Mouse (Mus musculus) lung, embryonic 14.5 days (tissue): ENCODE measurements around the gene Best2. TPM values are rescaled to one million over a fixed set of nuclear protein-coding genes. Genes with fewer than 3 reads are reported as not detected.

Source experiments
- ATAC-seq: fragments of 200-750 bp; cut with Nextera tagmentation; 2 replicates; pipeline ENCODE4 v1.8.0; 2017; ENCODE audit warnings: mild to moderate bottlenecking, moderate TSS enrichment, moderate library complexity; ENCODE audit not compliant: insufficient read depth
- DNase-seq: peaks from one replicate; pipeline ENCODE4 v3.0.0-alpha.2; 2015
- H3K27ac ChIP-seq: fragments of 300-500 bp; sonication (generic); 2 replicates; pipeline ENCODE4 v1.5.1; 2014; ENCODE audit warnings: low read depth, mild to moderate bottlenecking, moderate library complexity
- H3K27me3 ChIP-seq: fragments of 300-500 bp; sonication (generic); 2 replicates; pipeline ENCODE4 v1.6.1; 2014; ENCODE audit warnings: low read length, control low read depth; ENCODE audit not compliant: insufficient read depth
- H3K36me3 ChIP-seq: fragments of 300-500 bp; sonication (generic); 2 replicates; pipeline ENCODE4 v1.6.1; 2014; ENCODE audit warnings: control low read depth; ENCODE audit not compliant: insufficient read depth
- H3K4me1 ChIP-seq: fragments of 300-500 bp; sonication (generic); 2 replicates; pipeline ENCODE4 v1.6.1; 2014; ENCODE audit warnings: antibody characterized with exemption, control low read depth; ENCODE audit not compliant: insufficient read depth
- H3K4me2 ChIP-seq: fragments of 300-500 bp; sonication (generic); 2 replicates; pipeline ENCODE4 v1.6.1; 2014; ENCODE audit warnings: mild to moderate bottlenecking
- H3K4me3 ChIP-seq: fragments of 300-500 bp; sonication (generic); 2 replicates; pipeline ENCODE4 v1.5.1; 2014; ENCODE audit warnings: low read depth, low read length
- H3K9ac ChIP-seq: fragments of 300-500 bp; sonication (generic); 2 replicates; pipeline ENCODE4 v1.6.1; 2014
- H3K9me3 ChIP-seq: fragments of 300-500 bp; sonication (generic); 2 replicates; pipeline ENCODE4 v1.6.1; 2016; ENCODE audit warnings: low read depth, low read length, control low read depth
- CTCF ChIP-seq: IDR thresholded peaks from 2 replicates; pipeline ENCODE4 v1.5.1; 2016; ENCODE audit warnings: antibody characterized with exemption, low read depth
- WGBS: fragments of 180-500 bp; shearing (Covaris S2); extraction: QIAGEN DNeasy Blood & Tissue Kit; methylation state at CpG from one replicate; pipeline ENCODE4 v1.1.7; 2014; 5-methylcytosine and 5-hydroxymethylcytosine counted together
- polyA plus RNA-seq: library from polyadenylated mRNA; unstranded; fragments of >200 nt; fragmentation: Nextera tagmentation; extraction: Ambion mirVana; gene quantifications from 2 replicates; pipeline ENCODE4 v1.2.1, GENCODE M21; 2014

Best2 gene
- polyA plus RNA-seq, 1 experiment from 2014 or later, result not detected

DNA sequence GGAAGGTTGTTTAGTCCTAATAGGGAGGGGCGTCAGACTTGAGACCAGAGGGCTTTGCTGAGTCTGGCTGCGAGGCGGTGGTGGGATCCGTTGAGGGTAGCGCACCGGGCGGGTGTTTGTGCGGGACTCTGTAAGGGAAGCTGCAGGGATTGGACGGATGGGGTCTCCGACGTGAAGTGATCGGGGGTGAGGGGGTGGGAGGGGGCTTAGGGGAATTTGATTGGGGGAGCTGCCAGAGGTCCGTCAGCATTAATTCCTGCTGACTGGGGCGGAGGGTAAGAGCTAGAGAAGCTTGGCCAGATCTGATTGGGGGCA lies 23.0 kb upstream of the Best2 start:
- DNase-seq (peak; percentile 71), ATAC-seq (peak; percentile 67)
- Histone ChIP-seq H3K4me1 (0 out of 2 replicates have a peak, but pooled peaks cover 16% of the 10 kb centered on the region), H3K27ac (peak overlapping the region; percentile 100), H3K4me2 (peak overlapping the region; percentile 93), H3K9ac (peak overlapping the region; percentile 90), H3K27me3 (no peaks in the 10 kb centered on the region), H3K36me3 (peaks cover 44% of the 10 kb centered on the region), H3K4me3 (peak overlapping the region; percentile 83), H3K9me3 (no peaks in the 10 kb centered on the region)
- TF ChIP-seq CTCF, result no peak
- 1% methylated on average over 14 of the region's 14 CpGs for WGBS

DNA sequence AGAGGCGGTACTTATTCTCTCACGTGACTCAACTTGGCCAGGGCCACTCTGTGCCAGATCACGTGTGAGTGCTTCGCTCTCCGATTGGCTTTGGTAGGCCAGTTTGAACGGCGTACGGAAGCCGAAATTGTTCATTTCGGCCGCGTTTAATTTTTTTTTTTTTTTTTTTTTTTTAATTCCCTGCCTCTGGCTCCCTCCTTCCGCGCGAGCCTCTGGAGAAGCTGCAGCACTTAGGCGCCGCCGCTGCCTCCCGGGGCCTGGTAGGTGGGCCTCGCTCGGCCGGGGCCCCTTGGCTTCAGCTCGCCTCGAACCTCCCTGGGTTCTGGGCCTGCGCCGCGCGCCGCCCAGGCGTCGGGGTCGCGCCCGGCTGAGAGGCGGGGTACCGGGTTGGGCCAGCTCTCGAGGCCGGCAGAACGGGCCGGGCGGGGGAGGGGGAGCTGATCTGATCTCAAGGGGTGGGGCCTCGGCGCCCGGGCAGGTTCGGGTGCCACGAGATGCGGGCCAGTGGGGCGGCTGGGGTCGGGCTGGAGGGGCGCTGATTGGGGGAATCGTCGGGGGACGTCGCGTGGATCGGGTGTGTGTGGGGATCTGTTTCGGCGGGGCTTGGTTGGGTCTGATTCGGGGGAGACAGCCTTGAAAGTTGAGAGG lies 22.5 kb upstream of the Best2 start, which contains the start of gene Tnpo2:
TSS of gene Tnpo2 (plus strand) at position 198 of the 648 bp plus-strand sequence.
- H3K4me3 ChIP-seq, result peak within 1 kb of the TSS; percentile 83
- H3K4me2 ChIP-seq, result peak within 1 kb of the TSS; percentile 93
- DNase-seq (peak; percentile 98), ATAC-seq (peak; percentile 87)
- no peaks in the 10 kb centered on the region for H3K27me3 ChIP-seq
- no peak for TF ChIP-seq CTCF
- H3K27ac ChIP-seq, result peak within 1 kb of the TSS; percentile 100
- H3K36me3 ChIP-seq, result peaks cover 44% of the 10 kb centered on the region
- no peaks in the 10 kb centered on the region for H3K9me3 ChIP-seq
- 0 out of 2 replicates have a peak, but pooled peaks cover 16% of the 10 kb centered on the region for H3K4me1 ChIP-seq
- H3K9ac ChIP-seq, result peak within 1 kb of the TSS; percentile 90
- WGBS, result under 1% methylated on average over 59 of the region's 59 CpGs

DNA sequence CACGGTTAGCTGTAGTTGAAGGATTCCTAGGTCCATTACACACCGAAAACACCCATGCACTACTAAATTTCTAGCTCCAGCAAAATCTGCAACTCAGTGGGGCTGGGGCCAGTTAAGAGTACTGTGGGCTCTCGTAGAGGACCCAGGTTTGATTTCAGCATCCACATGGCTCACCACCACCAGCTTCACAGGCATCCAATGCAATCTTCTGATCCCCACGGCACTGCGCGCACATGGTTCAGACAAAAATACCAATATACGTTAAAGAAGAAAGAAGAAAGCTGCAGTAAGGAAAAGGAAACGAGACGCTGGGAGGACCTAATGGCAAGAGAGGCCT lies 22.0 kb upstream of the Best2 start:
- Histone ChIP-seq H3K4me3 (peak overlapping the region; percentile 83), H3K27ac (peak overlapping the region; percentile 100), H3K9ac (peak overlapping the region; percentile 90), H3K27me3 (no peaks in the 10 kb centered on the region), H3K4me1 (0 out of 2 replicates have a peak, but pooled peaks cover 16% of the 10 kb centered on the region), H3K4me2 (peak overlapping the region; percentile 93), H3K36me3 (peaks cover 44% of the 10 kb centered on the region), H3K9me3 (no peaks in the 10 kb centered on the region)
- under 1% methylated on average over 9 of the region's 9 CpGs for WGBS
- no peak for DNase-seq
- ATAC-seq, result peak; percentile 22
- TF ChIP-seq CTCF, result no peak

DNA sequence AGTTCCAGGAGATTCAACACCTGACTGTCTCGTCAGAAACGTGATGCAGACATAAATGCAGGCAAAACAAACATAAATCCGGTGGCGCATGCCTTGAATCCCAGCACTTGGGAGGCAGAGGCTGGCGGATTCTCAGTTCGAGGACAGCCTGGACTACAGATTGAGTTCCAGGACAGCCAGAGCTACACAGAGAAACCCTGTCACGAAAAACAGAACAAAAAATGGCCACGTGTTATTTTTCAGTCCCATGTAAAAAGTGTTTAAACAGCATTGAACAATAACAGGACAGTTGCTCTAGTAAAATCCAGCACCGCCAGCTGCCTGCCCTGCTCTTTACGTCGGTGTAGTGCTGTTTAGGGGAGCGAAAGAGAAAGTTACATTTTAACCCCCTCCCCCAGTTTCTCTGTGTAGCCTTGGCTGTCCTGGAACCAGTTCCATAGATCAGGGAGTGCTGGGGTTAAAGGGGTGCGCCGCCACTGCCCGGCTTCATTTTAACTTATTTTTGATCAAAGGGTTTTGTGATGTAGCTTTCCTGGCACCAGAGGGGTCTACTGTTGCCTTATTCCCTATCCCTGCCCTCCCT lies 21.5 kb upstream of the Best2 start:
- no peak for TF ChIP-seq CTCF
- no peaks in the 10 kb centered on the region for H3K27me3 ChIP-seq
- peak overlapping the region; percentile 93 for H3K4me2 ChIP-seq
- ATAC-seq, result peak; percentile 9
- H3K4me1 ChIP-seq, result 0 out of 2 replicates have a peak, but pooled peaks cover 16% of the 10 kb centered on the region
- H3K9me3 ChIP-seq, result no peaks in the 10 kb centered on the region
- peak; percentile 55 for DNase-seq
- peak overlapping the region; percentile 90 for H3K9ac ChIP-seq
- under 1% methylated on average over 15 of the region's 15 CpGs for WGBS
- H3K36me3 ChIP-seq, result peaks cover 43% of the 10 kb centered on the region
- peak overlapping the region; percentile 83 for H3K4me3 ChIP-seq
- peak overlapping the region; percentile 100 for H3K27ac ChIP-seq

- 0 out of 2 replicates have a peak, but pooled peaks cover 16% of the 10 kb centered on the region for H3K4me1 ChIP-seq
- 4% methylated on average over 12 of the region's 12 CpGs for WGBS
- H3K4me3 ChIP-seq, result peak overlapping the region; percentile 83
- peak overlapping the region; percentile 100 for H3K27ac ChIP-seq
- no peak for TF ChIP-seq CTCF
- no peaks in the 10 kb centered on the region for H3K27me3 ChIP-seq
- DNase-seq (no peak), ATAC-seq (no peak)
- peak overlapping the region; percentile 90 for H3K9ac ChIP-seq
- H3K36me3 ChIP-seq, result peaks cover 42% of the 10 kb centered on the region
- H3K4me2 ChIP-seq, result peak overlapping the region; percentile 93
- H3K9me3 ChIP-seq, result no peaks in the 10 kb centered on the region
Measured at GRCm38 (mm10) chr8:85035165-85035727, 20.9 kb upstream of the Best2 start.

- no peak for TF ChIP-seq CTCF
- H3K4me3 ChIP-seq, result peak overlapping the region; percentile 83
- H3K27ac ChIP-seq, result peak overlapping the region; percentile 100; the same call in 1 of the 2 replicates
- no peaks in the 10 kb centered on the region for H3K27me3 ChIP-seq
- no peak for ATAC-seq
- peak overlapping the region; percentile 90 for H3K9ac ChIP-seq
- peak; percentile 95 for DNase-seq
- WGBS, result under 1% methylated on average over 13 of the region's 13 CpGs
- peaks cover 42% of the 10 kb centered on the region for H3K36me3 ChIP-seq
- no peaks in the 10 kb centered on the region for H3K9me3 ChIP-seq
- 0 out of 2 replicates have a peak, but pooled peaks cover 16% of the 10 kb centered on the region for H3K4me1 ChIP-seq
- peak overlapping the region; percentile 93 for H3K4me2 ChIP-seq
Measured at GRCm38 (mm10) chr8:85034764-85035163, 20.4 kb upstream of the Best2 start.

DNA sequence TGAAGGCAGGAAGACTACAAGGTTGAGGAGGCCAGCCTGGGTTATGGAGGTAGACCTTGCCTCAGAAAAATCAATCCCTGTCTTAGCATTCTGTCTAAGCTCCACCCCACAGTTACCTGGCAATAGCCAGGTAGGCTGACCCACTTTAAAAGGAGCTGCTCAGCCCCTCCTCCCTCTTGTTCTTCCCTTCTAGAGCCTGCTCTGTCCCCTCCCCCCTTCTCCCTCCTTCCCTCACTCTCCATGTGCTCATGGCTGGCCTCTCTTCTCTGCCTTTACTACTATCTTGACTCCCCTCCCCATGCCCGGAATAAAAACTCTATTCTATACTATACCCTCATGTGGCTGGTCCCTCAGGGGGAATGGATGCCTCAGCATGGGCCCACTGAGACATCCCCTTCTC lies 19.5 kb upstream of the Best2 start:
- no peaks in the 10 kb centered on the region for H3K9me3 ChIP-seq
- no peak for DNase-seq
- no peaks in the 10 kb centered on the region for H3K27me3 ChIP-seq
- H3K9ac ChIP-seq, result no peak overlapping the region
- H3K4me3 ChIP-seq, result no peak overlapping the region
- TF ChIP-seq CTCF, result no peak
- no peak overlapping the region; the same call in 1 of the 2 replicates for H3K4me2 ChIP-seq
- no peak for ATAC-seq
- peaks cover 16% of the 10 kb centered on the region; the same call in 1 of the 2 replicates for H3K4me1 ChIP-seq
- H3K36me3 ChIP-seq, result peaks cover 47% of the 10 kb centered on the region
- no peak overlapping the region for H3K27ac ChIP-seq
- 56% methylated on average over 1 of the region's 1 CpGs for WGBS
